Mouse (Mus musculus) erythroblast, embryonic 14.5 days (primary cell): ENCODE results near the gene Otud7b. TPM values are rescaled to one million over a fixed set of nuclear protein-coding genes. Genes with fewer than 3 reads are reported as not detected.

Experiments
- H3K27me3 ChIP-seq: 2 replicates; pipeline ENCODE4 v1.6.1; 2012; ENCODE audit warnings: inconsistent platforms; ENCODE audit not compliant: control insufficient read depth
- H3K36me3 ChIP-seq: 2 replicates; pipeline ENCODE4 v1.6.1; 2012; ENCODE audit warnings: mild to moderate bottlenecking, inconsistent platforms; ENCODE audit not compliant: control insufficient read depth
- H3K4me1 ChIP-seq: 2 replicates; pipeline ENCODE4 v1.6.1; 2012; ENCODE audit warnings: inconsistent platforms; ENCODE audit not compliant: control insufficient read depth
- H3K4me3 ChIP-seq: replicated peaks from 2 replicates; pipeline ENCODE3; 2012; ENCODE audit warnings: moderate library complexity, mild to moderate bottlenecking, inconsistent platforms
- H3K9me3 ChIP-seq: 2 replicates; pipeline ENCODE4 v1.6.1; 2012; ENCODE audit warnings: low read length, inconsistent platforms, mixed read lengths; ENCODE audit not compliant: control insufficient read depth
- GATA1 ChIP-seq: IDR thresholded peaks from 2 replicates; pipeline ENCODE4 v1.6.1; 2012; ENCODE audit warnings: low read length, inconsistent platforms, mixed read lengths
- TAL1 ChIP-seq: IDR thresholded peaks from 3 replicates; pipeline ENCODE4 v1.6.1; 2012; ENCODE audit warnings: low read length, inconsistent platforms, mixed read lengths
- polyA plus RNA-seq: library from polyadenylated mRNA; stranded (reverse); fragments of >175 nt; gene quantifications from 2 replicates; pipeline ENCODE4 v1.2.3, GENCODE M21; 2012

The Otud7b gene
- polyA plus RNA-seq, 1 experiment = 1.3 TPM

- Histone ChIP-seq H3K9me3 (no peaks in the 10 kb centered on the region), H3K27me3 (no peaks in the 10 kb centered on the region), H3K36me3 (peaks cover 31% of the 10 kb centered on the region), H3K4me3 (no peak overlapping the region), H3K4me1 (peaks cover 25% of the 10 kb centered on the region)
- no peak for TF ChIP-seq GATA1
- no peak for TF ChIP-seq TAL1
These were observed 8.9 kb downstream of the Otud7b start for GRCm38 (mm10) chr3:96113251-96113650.

GRCm38 (mm10) chr3:96118142-96118541 lies 13.8 kb downstream of the Otud7b start:
- no peak overlapping the region for H3K4me3 ChIP-seq
- no peak for TF ChIP-seq TAL1
- no peak for TF ChIP-seq GATA1
- peaks cover 11% of the 10 kb centered on the region for H3K36me3 ChIP-seq
- H3K9me3 ChIP-seq = no peaks in the 10 kb centered on the region
- H3K4me1 ChIP-seq = peaks cover 16% of the 10 kb centered on the region
- H3K27me3 ChIP-seq = no peaks in the 10 kb centered on the region

GRCm38 (mm10) chr3:96118702-96119101 lies 14.4 kb downstream of the Otud7b start:
- Histone ChIP-seq H3K4me1 (peaks cover 13% of the 10 kb centered on the region), H3K4me3 (no peak overlapping the region), H3K9me3 (no peaks in the 10 kb centered on the region), H3K27me3 (no peaks in the 10 kb centered on the region), H3K36me3 (peaks cover 11% of the 10 kb centered on the region)
- TF ChIP-seq TAL1 (no peak), GATA1 (no peak)

- no peaks in the 10 kb centered on the region; the same call in 1 of the 2 replicates for H3K4me1 ChIP-seq
- H3K4me3 ChIP-seq = no peak overlapping the region
- H3K27me3 ChIP-seq = no peaks in the 10 kb centered on the region
- no peaks in the 10 kb centered on the region for H3K9me3 ChIP-seq
- peaks cover 4% of the 10 kb centered on the region for H3K36me3 ChIP-seq
- TF ChIP-seq TAL1 (no peak), GATA1 (no peak)
These were observed 19.9 kb downstream of the Otud7b start for GRCm38 (mm10) chr3:96124235-96124634.

- H3K36me3 ChIP-seq = peaks cover 9% of the 10 kb centered on the region
- no peaks in the 10 kb centered on the region for H3K9me3 ChIP-seq
- H3K4me1 ChIP-seq = peaks cover 6% of the 10 kb centered on the region
- no peaks in the 10 kb centered on the region for H3K27me3 ChIP-seq
- TF ChIP-seq GATA1 = no peak
- TF ChIP-seq TAL1 = no peak
- no peak overlapping the region for H3K4me3 ChIP-seq
These were observed 23.8 kb downstream of the Otud7b start for GRCm38 (mm10) chr3:96128128-96128527.

GRCm38 (mm10) chr3:96132478-96132877 lies 28.2 kb downstream of the Otud7b start:
- TF ChIP-seq TAL1 = no peak
- no peak for TF ChIP-seq GATA1
- Histone ChIP-seq H3K36me3 (peaks cover 33% of the 10 kb centered on the region), H3K27me3 (no peaks in the 10 kb centered on the region), H3K9me3 (no peaks in the 10 kb centered on the region), H3K4me1 (peaks cover 6% of the 10 kb centered on the region), H3K4me3 (no peak overlapping the region)

GRCm38 (mm10) chr3:96133327-96133905 lies 29.1 kb downstream of the Otud7b start:
- no peaks in the 10 kb centered on the region for H3K27me3 ChIP-seq
- H3K4me3 ChIP-seq = no peak overlapping the region
- H3K9me3 ChIP-seq = no peaks in the 10 kb centered on the region
- H3K4me1 ChIP-seq = peaks cover 6% of the 10 kb centered on the region
- H3K36me3 ChIP-seq = peaks cover 42% of the 10 kb centered on the region
- TF ChIP-seq GATA1 (no peak), TAL1 (no peak)

GRCm38 (mm10) chr3:96135011-96135410 lies 30.7 kb downstream of the Otud7b start:
- Histone ChIP-seq H3K9me3 (no peaks in the 10 kb centered on the region), H3K4me3 (no peak overlapping the region), H3K27me3 (no peaks in the 10 kb centered on the region), H3K36me3 (peaks cover 50% of the 10 kb centered on the region), H3K4me1 (peaks cover under 1% of the 10 kb centered on the region; the same call in 1 of the 2 replicates)
- TF ChIP-seq GATA1 = no peak
- TF ChIP-seq TAL1 = no peak

- H3K4me3 ChIP-seq = no peak overlapping the region
- H3K4me1 ChIP-seq = peaks cover 6% of the 10 kb centered on the region
- TF ChIP-seq GATA1 = no peak
- no peak for TF ChIP-seq TAL1
- H3K36me3 ChIP-seq = peaks cover 90% of the 10 kb centered on the region
- H3K9me3 ChIP-seq = no peaks in the 10 kb centered on the region
- H3K27me3 ChIP-seq = no peaks in the 10 kb centered on the region
These were observed 43.6 kb downstream of the Otud7b start for GRCm38 (mm10) chr3:96147950-96148349.

- no peak for TF ChIP-seq GATA1
- no peak for TF ChIP-seq TAL1
- Histone ChIP-seq H3K9me3 (no peaks in the 10 kb centered on the region), H3K4me3 (no peak overlapping the region), H3K36me3 (peaks cover 84% of the 10 kb centered on the region), H3K4me1 (peaks cover 6% of the 10 kb centered on the region), H3K27me3 (no peaks in the 10 kb centered on the region)
These were observed 47.5 kb downstream of the Otud7b start for GRCm38 (mm10) chr3:96151836-96152235.
